Mouse (Mus musculus): ENCODE data around the gene Olfr539. TPM values are rescaled to one million over a fixed set of nuclear protein-coding genes. Genes with fewer than 3 reads are reported as not detected.

Gene Olfr539
- polyA plus RNA-seq, 2 experiments, result 0.20 TPM; not detected in 1

DNA sequence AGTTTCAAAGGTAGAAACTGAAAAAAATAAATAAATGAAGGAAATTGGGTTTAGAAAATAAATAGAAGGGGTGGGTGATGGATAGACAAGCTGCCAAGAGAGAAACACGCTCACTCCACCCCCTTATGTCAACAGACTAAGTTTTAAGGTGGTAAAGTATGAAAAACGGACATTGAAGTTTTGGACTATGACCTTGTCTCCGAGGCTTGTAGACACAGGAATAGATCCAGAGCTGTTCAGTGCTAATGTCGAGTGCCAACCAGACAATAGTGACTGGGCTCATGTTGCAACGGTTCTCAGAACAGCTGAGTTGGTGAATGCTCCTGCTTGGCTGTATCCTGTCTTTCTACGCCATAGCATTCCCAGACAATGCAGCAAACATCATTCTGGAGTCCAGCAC lies 61.4 kb downstream of the Olfr539 start:
- WGBS, result 76% methylated on average over 6 of the region's 6 CpGs
- Histone ChIP-seq H3K36me3 (ENCODE audit: control insufficient read depth, insufficient read depth, low read length) (no peaks in the 10 kb centered on the region), H3K4me2 (replicated peaks; ENCODE audit: low read depth, low read length, severe bottlenecking) (no peak overlapping the region), H3K27ac (replicated peaks; ENCODE audit: low read depth, low read length) (no peak overlapping the region), H3K4me3 (replicated peaks; ENCODE audit: low read length) (no peak overlapping the region), H3K9ac (ENCODE audit: low read depth, low read length, severe bottlenecking) (no peak overlapping the region), H3K9me3 (ENCODE audit: control insufficient read depth, low read length) (no peaks in the 10 kb centered on the region), H3K27me3 (ENCODE audit: control insufficient read depth, insufficient read depth, low read length) (no peaks in the 10 kb centered on the region), H3K4me1 (ENCODE audit: control insufficient read depth, insufficient read depth, low read length) (no peaks in the 10 kb centered on the region)
- DNase-seq (ENCODE audit: low spot score) (no peak), ATAC-seq (ENCODE audit: low FRiP score, low read depth) (no peak)
- TF ChIP-seq POLR2A (IDR thresholded peaks at IDR 0.05; ENCODE audit: borderline replicate concordance, extremely low read depth, insufficient read depth, insufficient read length), result no peak

DNA sequence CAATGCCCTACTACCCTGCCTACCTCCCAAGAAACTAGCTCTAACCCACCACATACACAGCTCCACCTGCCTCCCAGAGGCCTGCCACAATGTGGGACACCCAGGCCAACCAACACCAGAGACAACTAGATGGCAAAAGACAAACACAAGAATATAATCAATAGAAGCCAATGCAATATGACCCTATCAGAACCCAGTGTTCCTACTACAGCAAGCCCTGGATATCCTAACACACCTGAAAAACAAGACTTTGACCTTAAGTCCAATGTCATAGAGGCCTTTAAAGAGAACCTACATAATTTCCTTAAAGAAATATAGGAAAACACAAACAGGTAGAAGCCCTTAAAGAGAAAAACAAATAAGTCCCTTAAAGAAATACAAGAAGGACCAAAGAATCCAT lies 65.8 kb downstream of the Olfr539 start:
- no peak overlapping the region for H3K4me2 ChIP-seq (replicated peaks; ENCODE audit: low read depth, low read length, severe bottlenecking)
- H3K4me1 ChIP-seq (ENCODE audit: control insufficient read depth, insufficient read depth, low read length), result no peaks in the 10 kb centered on the region
- H3K27ac ChIP-seq (replicated peaks; ENCODE audit: low read depth, low read length), result no peak overlapping the region
- DNase-seq (ENCODE audit: low spot score) (no peak), ATAC-seq (ENCODE audit: low FRiP score, low read depth) (no peak)
- H3K36me3 ChIP-seq (ENCODE audit: control insufficient read depth, insufficient read depth, low read length), result no peaks in the 10 kb centered on the region
- no peaks in the 10 kb centered on the region for H3K9me3 ChIP-seq (ENCODE audit: control insufficient read depth, low read length)
- no peak overlapping the region for H3K9ac ChIP-seq (ENCODE audit: low read depth, low read length, severe bottlenecking)
- no peak overlapping the region for H3K4me3 ChIP-seq (replicated peaks; ENCODE audit: low read length)
- no peak for TF ChIP-seq POLR2A (IDR thresholded peaks at IDR 0.05; ENCODE audit: borderline replicate concordance, extremely low read depth, insufficient read depth, insufficient read length)
- H3K27me3 ChIP-seq (ENCODE audit: control insufficient read depth, insufficient read depth, low read length), result no peaks in the 10 kb centered on the region

Other genes with a start within 250 kb of the Olfr539 start
- gene Olfr532, start 238.3 kb upstream of the Olfr539 start, polyA plus RNA-seq (2012; rRNA removed), result not detected in 2 replicates
- gene Olfr532, start 238.3 kb upstream of the Olfr539 start, polyA plus RNA-seq (2014; fragmentation: Nextera tagmentation; extraction: Ambion mirVana), result not detected in 2 replicates
- not detected in 2 replicates for gene Olfr533, start 196.6 kb upstream of the Olfr539 start, polyA plus RNA-seq (2012; rRNA removed)
- not detected in 2 replicates for gene Olfr533, start 196.6 kb upstream of the Olfr539 start, polyA plus RNA-seq (2014; fragmentation: Nextera tagmentation; extraction: Ambion mirVana)
- gene Olfr535, start 175.7 kb upstream of the Olfr539 start, polyA plus RNA-seq (2012; rRNA removed), result not detected in 2 replicates
- not detected in 2 replicates for gene Olfr535, start 175.7 kb upstream of the Olfr539 start, polyA plus RNA-seq (2014; fragmentation: Nextera tagmentation; extraction: Ambion mirVana)
- gene Olfr536, start 152.5 kb upstream of the Olfr539 start, polyA plus RNA-seq (2012; rRNA removed), result not detected in 2 replicates
- not detected in 2 replicates for gene Olfr536, start 152.5 kb upstream of the Olfr539 start, polyA plus RNA-seq (2014; fragmentation: Nextera tagmentation; extraction: Ambion mirVana)
- not detected in 2 replicates for gene Olfr538, start 92.0 kb upstream of the Olfr539 start, polyA plus RNA-seq (2012; rRNA removed)
- not detected in 2 replicates for gene Olfr538, start 92.0 kb upstream of the Olfr539 start, polyA plus RNA-seq (2014; fragmentation: Nextera tagmentation; extraction: Ambion mirVana)
- gene Olfr46, start 58.7 kb upstream of the Olfr539 start, polyA plus RNA-seq (2012; rRNA removed), result not detected in 2 replicates
- gene Olfr46, start 58.7 kb upstream of the Olfr539 start, polyA plus RNA-seq (2014; fragmentation: Nextera tagmentation; extraction: Ambion mirVana), result not detected in 2 replicates
- not detected in 2 replicates for gene Olfr61, start 31.0 kb upstream of the Olfr539 start, polyA plus RNA-seq (2012; rRNA removed)
- not detected in 2 replicates for gene Olfr61, start 31.0 kb upstream of the Olfr539 start, polyA plus RNA-seq (2014; fragmentation: Nextera tagmentation; extraction: Ambion mirVana)
- not detected in 2 replicates for gene Olfr53, start 13.5 kb upstream of the Olfr539 start, polyA plus RNA-seq (2012; rRNA removed)
- not detected in 2 replicates for gene Olfr53, start 13.5 kb upstream of the Olfr539 start, polyA plus RNA-seq (2014; fragmentation: Nextera tagmentation; extraction: Ambion mirVana)
- 0.04 and 0.06 TPM in 2 replicates for gene Olfr45, start 22.0 kb downstream of the Olfr539 start, polyA plus RNA-seq (2012; rRNA removed)
- not detected in 2 replicates for gene Olfr45, start 22.0 kb downstream of the Olfr539 start, polyA plus RNA-seq (2014; fragmentation: Nextera tagmentation; extraction: Ambion mirVana)
- not detected in 2 replicates for gene Olfr541, start 37.3 kb downstream of the Olfr539 start, polyA plus RNA-seq (2012; rRNA removed)
- not detected in 2 replicates for gene Olfr541, start 37.3 kb downstream of the Olfr539 start, polyA plus RNA-seq (2014; fragmentation: Nextera tagmentation; extraction: Ambion mirVana)
- gene Cyp2e1, start 103.8 kb downstream of the Olfr539 start, polyA plus RNA-seq (2012; rRNA removed), result 0.05 and 0.12 TPM in 2 replicates
- gene Cyp2e1, start 103.8 kb downstream of the Olfr539 start, polyA plus RNA-seq (2014; fragmentation: Nextera tagmentation; extraction: Ambion mirVana), result not detected in 2 replicates
- gene Syce1, start 127.9 kb downstream of the Olfr539 start, polyA plus RNA-seq (2012; rRNA removed), result 0.39 and 0.55 TPM in 2 replicates
- 0.54 and 0.66 TPM in 2 replicates for gene Syce1, start 127.9 kb downstream of the Olfr539 start, polyA plus RNA-seq (2014; fragmentation: Nextera tagmentation; extraction: Ambion mirVana)
- gene Zfp941, start 162.2 kb downstream of the Olfr539 start, polyA plus RNA-seq (2012; rRNA removed), result 0.83 and 0.93 TPM in 2 replicates
- 1.3 and 1.5 TPM in 2 replicates for gene Zfp941, start 162.2 kb downstream of the Olfr539 start, polyA plus RNA-seq (2014; fragmentation: Nextera tagmentation; extraction: Ambion mirVana)
- 1.2 and 2.5 TPM in 2 replicates for gene Urah, start 175.1 kb downstream of the Olfr539 start, polyA plus RNA-seq (2012; rRNA removed)
- gene Urah, start 175.1 kb downstream of the Olfr539 start, polyA plus RNA-seq (2014; fragmentation: Nextera tagmentation; extraction: Ambion mirVana), result 6.2 and 9.0 TPM in 2 replicates
- not detected in 2 replicates for gene Scgb1c1, start 185.6 kb downstream of the Olfr539 start, polyA plus RNA-seq (2012; rRNA removed)
- gene Scgb1c1, start 185.6 kb downstream of the Olfr539 start, polyA plus RNA-seq (2014; fragmentation: Nextera tagmentation; extraction: Ambion mirVana), result not detected in 2 replicates
- gene Odf3, start 187.9 kb downstream of the Olfr539 start, polyA plus RNA-seq (2012; rRNA removed), result 0.04 TPM in 2 replicates
- gene Odf3, start 187.9 kb downstream of the Olfr539 start, polyA plus RNA-seq (2014; fragmentation: Nextera tagmentation; extraction: Ambion mirVana), result not detected in 2 replicates
- 0.12 TPM in 1 of 2 replicates, not detected in the other for gene Gm45785, start 196.4 kb downstream of the Olfr539 start, polyA plus RNA-seq (2012; rRNA removed)
- gene Gm45785, start 196.4 kb downstream of the Olfr539 start, polyA plus RNA-seq (2014; fragmentation: Nextera tagmentation; extraction: Ambion mirVana), result not detected in 2 replicates
- gene Ric8a, start 197.0 kb downstream of the Olfr539 start, polyA plus RNA-seq (2012; rRNA removed), result 70.3 and 82.0 TPM in 2 replicates
- gene Ric8a, start 197.0 kb downstream of the Olfr539 start, polyA plus RNA-seq (2014; fragmentation: Nextera tagmentation; extraction: Ambion mirVana), result 74.0 and 78.9 TPM in 2 replicates
- gene Bet1l, start 197.6 kb downstream of the Olfr539 start, polyA plus RNA-seq (2012; rRNA removed), result 45.0 and 48.2 TPM in 2 replicates
- gene Bet1l, start 197.6 kb downstream of the Olfr539 start, polyA plus RNA-seq (2014; fragmentation: Nextera tagmentation; extraction: Ambion mirVana), result 75.1 and 92.8 TPM in 2 replicates
- 98.9 and 113 TPM in 2 replicates for gene Psmd13, start 222.0 kb downstream of the Olfr539 start, polyA plus RNA-seq (2012; rRNA removed)
- gene Psmd13, start 222.0 kb downstream of the Olfr539 start, polyA plus RNA-seq (2014; fragmentation: Nextera tagmentation; extraction: Ambion mirVana), result 133 TPM in 2 replicates
- gene Sirt3, start 222.4 kb downstream of the Olfr539 start, polyA plus RNA-seq (2012; rRNA removed), result 28.3 and 33.1 TPM in 2 replicates
- gene Sirt3, start 222.4 kb downstream of the Olfr539 start, polyA plus RNA-seq (2014; fragmentation: Nextera tagmentation; extraction: Ambion mirVana), result 20.1 and 22.3 TPM in 2 replicates
- 14.2 and 14.5 TPM in 2 replicates for gene Cox8b, start 240.5 kb downstream of the Olfr539 start, polyA plus RNA-seq (2012; rRNA removed)
- gene Cox8b, start 240.5 kb downstream of the Olfr539 start, polyA plus RNA-seq (2014; fragmentation: Nextera tagmentation; extraction: Ambion mirVana), result 17.2 and 32.5 TPM in 2 replicates